Mouse (Mus musculus): Measurements from ENCODE around the gene Pde6g.

DNA sequence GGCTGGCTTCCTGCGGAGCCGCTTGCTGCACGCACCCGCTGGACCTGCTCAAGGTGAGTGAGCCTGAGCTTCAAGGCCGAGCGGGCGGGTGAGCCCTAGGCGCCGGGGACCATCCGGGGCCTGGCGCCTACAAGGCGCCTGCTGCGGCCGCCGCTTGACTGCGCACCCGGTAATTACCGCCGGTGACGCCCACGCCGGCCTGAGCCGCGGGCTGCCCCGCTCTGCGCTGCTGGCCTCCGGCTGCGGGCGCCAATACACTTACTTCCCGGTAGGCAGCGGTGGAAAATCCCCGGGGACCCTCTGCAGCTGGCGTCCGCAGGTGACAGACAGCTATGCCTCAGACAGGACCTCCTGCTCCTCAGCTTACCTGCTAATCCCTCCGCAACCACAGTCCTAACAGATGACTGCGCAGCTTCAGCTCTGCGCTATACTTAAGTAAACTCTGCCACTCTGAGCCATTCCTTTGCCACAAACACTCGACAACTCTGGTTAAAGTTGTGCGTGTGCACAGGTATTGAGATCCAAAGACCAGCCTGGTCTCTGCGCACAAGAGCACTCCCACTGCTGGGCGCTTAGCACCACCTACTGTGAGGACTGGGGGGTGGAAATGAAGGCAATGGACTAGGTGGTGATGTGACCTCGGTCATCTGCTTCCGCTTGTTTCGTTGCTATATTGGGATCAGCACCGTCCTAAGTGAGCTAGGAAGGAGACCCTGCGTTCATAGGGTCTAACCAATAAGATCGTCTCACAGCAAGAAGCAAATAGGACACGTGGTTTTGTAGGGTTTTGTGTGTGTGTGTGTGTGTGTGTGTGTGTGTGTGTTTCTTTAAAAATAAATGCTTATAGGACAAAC lies 39.0 kb upstream of the Pde6g start:
- no peak for TF ChIP-seq POLR2A (IDR thresholded peaks at IDR 0.05; ENCODE audit: low read depth, low read length)
- no peak; the same call in 1 of the 2 replicates for TF ChIP-seq CTCF (IDR thresholded peaks at IDR 0.05; ENCODE audit: extremely low read depth, insufficient read length, insufficient replicate concordance, low read depth, low read length)

Data from small intestine, adult 2 months (tissue).